Mouse (Mus musculus): ENCODE data around the gene Hoxc11.

Gene Hoxc11

DNA sequence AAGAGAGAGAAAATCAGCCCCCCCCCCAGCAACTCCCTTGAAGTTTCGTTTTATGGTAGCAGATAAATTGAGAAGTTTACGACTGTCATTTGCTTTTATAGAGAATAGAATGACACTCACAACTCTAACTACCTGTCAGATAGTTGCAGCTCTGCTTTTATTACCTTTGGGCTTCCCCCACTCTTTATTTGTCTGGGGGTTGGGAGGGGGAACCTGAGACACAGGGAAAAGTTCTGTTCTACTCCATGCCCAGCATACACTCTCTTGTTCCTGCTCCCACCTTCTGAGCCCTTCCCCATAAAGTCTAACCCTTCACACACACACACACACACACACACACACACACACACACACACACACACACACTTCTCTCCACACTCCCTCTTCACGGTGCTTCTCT lies 38.6 kb downstream of the Hoxc11 start:
- in situ Hi-C loops (cut with MboI; ENCODE audit: low pct_unique_long_range_greater_than_20kb in 1 of 2, low sequenced_read_pairs in 2 of 2, unreplicated experiment in 1 of 2): no loop called here

DNA sequence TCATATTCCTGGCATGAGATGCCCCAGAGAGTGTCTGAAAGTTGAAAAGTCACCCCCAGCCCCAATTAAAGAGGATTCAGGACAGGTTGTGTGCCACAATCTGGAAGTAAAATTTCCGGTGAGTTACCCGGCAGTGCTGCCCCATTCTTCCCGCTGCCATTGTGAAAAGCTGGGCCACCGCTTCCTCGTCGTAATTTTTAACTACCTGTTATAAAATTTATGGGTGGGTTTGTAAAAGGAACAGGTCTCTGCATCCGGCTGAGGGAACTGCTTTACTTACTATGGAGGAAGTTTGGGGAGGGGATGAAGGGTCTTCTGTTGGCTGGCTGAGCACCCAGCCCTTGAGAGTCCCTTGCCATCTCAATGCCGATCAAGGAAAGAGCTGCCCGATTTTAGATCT lies 42.3 kb downstream of the Hoxc11 start:
- in situ Hi-C loops (cut with MboI; ENCODE audit: low pct_unique_long_range_greater_than_20kb in 1 of 2, low sequenced_read_pairs in 2 of 2, unreplicated experiment in 1 of 2): no loop called here

DNA sequence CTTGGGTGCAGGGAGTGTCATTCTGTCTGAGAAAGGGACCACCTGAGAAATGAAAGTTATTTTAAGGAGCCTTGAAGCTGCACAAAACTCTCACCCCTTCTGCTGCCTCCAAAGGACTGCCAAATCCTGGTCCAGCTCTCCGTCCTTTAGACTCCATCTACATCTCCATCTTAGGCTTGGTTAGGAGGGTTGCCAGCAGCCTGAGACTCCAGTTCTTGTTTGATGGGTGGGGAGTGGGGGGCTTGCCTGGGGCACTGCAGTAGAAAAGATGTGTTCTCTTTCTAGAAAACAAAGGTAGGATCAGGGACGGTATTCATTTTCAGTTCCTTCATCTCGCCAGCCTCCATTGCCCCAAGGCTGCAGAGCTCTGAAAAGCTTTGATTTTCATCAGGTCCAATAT lies 43.2 kb downstream of the Hoxc11 start:
- in situ Hi-C loops (cut with MboI; ENCODE audit: low pct_unique_long_range_greater_than_20kb in 1 of 2, low sequenced_read_pairs in 2 of 2, unreplicated experiment in 1 of 2): no loop called here

DNA sequence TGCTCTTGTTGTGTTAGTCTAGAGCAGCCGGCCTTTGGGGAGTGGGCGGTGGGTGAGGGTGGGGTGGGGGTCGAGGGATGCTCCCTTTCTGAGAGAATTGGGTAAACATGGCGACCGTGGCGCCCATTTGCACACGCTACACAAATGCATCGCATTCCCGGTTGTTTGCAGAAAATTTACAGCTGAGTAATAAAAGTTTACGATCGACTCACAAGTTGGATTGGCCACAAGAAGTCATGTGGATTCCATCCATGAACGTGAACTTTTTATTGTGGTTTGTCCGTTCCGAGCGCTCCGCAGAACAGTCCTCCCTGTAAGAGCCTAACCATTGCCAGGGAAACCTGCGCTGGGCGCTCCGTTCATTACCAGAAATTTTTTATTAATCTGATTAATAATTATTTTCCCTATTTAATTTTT lies 43.7 kb downstream of the Hoxc11 start, which contains the start of gene Hoxc6:
Gene Hoxc6 (plus strand): TSS at position 319 of the 417 bp plus-strand sequence.
- in situ Hi-C loops (cut with MboI; ENCODE audit: low pct_unique_long_range_greater_than_20kb in 1 of 2, low sequenced_read_pairs in 2 of 2, unreplicated experiment in 1 of 2): no loop called here

DNA sequence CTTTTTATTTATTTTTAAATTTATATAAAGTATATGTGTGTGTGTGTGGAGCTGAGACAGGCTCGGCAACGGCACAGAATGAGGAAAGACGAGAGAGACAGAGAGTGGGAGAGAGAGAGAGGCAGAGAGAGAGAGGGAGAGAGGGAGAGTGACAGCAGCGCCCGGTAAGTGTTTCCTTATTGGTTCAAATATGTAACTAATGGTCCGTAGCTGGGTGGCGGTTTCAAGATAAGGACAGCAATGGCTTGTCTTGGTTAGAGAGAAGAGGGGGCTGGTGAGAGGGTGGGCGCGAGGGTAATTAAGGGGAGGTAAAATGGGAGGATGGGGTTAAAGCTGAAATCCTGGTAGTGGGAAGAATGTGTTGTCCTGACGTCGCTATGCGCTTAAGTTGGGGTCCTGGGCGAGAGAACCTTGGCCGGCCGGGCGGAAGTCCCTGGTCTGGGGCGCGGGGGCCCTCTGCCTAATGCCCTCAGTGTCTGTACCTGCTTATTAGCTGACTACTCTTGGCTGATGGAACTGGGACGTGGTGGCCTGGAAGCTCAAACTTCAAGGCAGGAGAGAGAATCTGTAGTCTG lies 44.5 kb downstream of the Hoxc11 start:
- in situ Hi-C loops (cut with MboI; ENCODE audit: low pct_unique_long_range_greater_than_20kb in 1 of 2, low sequenced_read_pairs in 2 of 2, unreplicated experiment in 1 of 2): no loop called here

DNA sequence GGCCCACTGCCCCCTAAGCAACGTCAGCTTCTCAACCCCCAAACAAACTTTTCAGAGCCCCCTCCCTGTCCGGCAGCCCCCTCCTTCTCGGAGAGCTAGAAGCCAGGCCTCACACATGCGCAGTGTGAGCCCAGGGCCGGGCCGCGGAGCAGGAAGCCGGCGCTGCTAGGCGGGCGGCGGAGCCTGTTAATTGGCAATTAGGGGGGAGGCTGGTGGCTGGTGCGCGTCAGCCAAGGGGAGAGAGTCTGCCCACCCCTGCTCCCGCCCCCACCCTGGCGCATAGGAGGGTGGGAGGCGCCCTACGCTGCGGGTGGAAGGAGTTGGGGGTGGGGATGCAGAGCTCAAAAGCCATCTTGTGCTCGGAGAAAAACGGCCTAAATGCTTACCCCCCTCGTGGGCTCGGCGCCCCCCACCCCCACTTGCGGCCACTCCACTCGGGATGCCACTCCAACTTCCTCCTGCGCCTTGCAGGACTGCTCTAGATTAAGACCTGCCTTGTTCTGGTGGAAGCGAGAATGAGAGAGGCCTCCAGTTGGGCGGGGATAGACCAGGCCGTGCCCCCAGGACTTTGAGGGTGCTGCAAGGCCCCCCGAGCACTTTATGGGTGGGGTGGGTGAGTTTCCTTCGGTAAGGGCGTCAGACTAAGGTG lies 45.1 kb downstream of the Hoxc11 start:
- in situ Hi-C loops (cut with MboI; ENCODE audit: low pct_unique_long_range_greater_than_20kb in 1 of 2, low sequenced_read_pairs in 2 of 2, unreplicated experiment in 1 of 2): no loop called here

DNA sequence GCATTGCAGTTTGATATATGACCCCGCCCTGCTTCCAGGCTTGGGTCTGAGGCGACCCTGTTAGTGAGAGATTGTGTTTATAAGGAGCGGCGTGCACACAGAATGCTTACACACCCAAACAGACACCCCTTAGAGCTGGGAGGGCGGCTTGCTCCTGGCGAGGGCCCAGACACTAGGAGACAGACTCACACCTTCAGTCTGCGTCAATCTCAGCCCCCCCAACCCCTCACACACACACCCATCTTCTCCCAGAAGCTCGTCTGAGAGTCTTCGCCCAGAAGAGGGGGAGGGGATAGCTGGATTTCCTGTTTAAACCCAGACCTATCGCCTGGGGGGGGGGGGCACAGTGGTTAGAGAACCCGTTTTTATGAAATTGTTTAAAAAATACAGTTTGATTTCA lies 45.7 kb downstream of the Hoxc11 start:
- in situ Hi-C loops (cut with MboI; ENCODE audit: low pct_unique_long_range_greater_than_20kb in 1 of 2, low sequenced_read_pairs in 2 of 2, unreplicated experiment in 1 of 2): loop anchor here in 1 of 2 experiments (25.0 kb wide), 1 partner anchor 312 kb away; the partner anchor contains the start of gene Gpr84

DNA sequence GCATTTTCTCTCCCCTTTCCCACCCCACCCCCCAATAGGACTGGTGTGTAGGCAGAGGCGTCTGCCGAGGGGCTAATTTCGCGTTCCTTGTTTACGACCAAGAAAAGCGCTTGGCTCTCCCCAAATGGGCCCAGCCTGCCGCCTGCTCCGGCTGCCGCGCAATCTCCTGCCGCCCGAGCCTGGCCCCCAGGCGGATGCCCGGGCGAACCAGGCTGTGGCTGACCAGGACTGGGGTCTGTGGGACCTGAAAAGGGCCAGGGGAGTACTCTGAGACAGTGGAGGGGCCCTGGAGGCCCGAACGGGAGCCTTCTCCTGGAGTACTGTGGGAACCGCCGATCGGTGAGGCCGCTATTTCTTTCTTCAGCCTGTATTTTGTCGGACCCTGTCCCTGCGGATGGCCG lies 46.3 kb downstream of the Hoxc11 start:
- in situ Hi-C loops (cut with MboI; ENCODE audit: low pct_unique_long_range_greater_than_20kb in 1 of 2, low sequenced_read_pairs in 2 of 2, unreplicated experiment in 1 of 2): loop anchor here in 1 of 2 experiments (25.0 kb wide), 1 partner anchor 312 kb away; the partner anchor contains the start of gene Gpr84

DNA sequence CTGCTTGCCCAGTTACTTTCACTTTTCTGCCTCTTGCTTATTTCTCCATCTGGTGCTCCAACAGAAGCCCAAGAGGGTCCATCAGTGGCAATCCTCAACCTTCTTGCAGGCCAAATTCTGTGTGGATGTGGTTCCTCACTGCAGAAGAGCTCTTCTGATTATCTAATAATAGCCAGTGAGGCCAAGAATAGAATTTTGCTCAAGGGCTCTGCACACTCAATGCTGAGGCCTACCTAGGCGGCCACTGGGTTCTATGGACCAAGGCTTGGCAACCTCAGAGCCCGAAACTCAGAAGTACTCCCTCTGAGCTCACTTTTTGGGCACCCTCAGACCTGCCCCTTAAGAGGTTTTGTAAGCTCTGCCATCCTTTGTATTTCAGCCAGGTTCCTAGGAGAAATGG lies 47.1 kb downstream of the Hoxc11 start:
- in situ Hi-C loops (cut with MboI; ENCODE audit: low pct_unique_long_range_greater_than_20kb in 1 of 2, low sequenced_read_pairs in 2 of 2, unreplicated experiment in 1 of 2): loop anchor here in 1 of 2 experiments (25.0 kb wide), 1 partner anchor 311 kb away; the partner anchor contains the start of gene Gpr84

DNA sequence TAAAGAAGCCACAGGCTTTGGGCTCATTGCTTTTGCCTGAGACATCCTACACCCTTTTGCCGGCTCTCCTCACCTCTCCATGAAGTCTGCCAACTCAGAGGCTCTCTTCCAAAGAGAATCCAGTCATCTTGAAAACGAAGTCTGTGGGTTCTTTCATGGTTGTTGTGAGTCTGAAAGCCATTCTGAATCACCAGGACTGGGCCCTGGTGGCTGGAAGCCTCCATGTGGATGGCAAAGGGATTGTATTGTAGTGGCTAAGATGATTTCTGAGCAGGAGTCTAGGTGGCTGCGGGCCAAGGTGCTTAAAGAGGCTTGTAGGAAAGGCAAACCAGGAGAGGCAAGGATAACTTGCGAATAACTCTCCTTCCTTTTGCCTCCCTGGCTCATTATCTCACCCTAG lies 47.9 kb downstream of the Hoxc11 start:
- in situ Hi-C loops (cut with MboI; ENCODE audit: low pct_unique_long_range_greater_than_20kb in 1 of 2, low sequenced_read_pairs in 2 of 2, unreplicated experiment in 1 of 2): loop anchor here in 1 of 2 experiments (25.0 kb wide), 1 partner anchor 310 kb away; the partner anchor contains the start of gene Gpr84

DNA sequence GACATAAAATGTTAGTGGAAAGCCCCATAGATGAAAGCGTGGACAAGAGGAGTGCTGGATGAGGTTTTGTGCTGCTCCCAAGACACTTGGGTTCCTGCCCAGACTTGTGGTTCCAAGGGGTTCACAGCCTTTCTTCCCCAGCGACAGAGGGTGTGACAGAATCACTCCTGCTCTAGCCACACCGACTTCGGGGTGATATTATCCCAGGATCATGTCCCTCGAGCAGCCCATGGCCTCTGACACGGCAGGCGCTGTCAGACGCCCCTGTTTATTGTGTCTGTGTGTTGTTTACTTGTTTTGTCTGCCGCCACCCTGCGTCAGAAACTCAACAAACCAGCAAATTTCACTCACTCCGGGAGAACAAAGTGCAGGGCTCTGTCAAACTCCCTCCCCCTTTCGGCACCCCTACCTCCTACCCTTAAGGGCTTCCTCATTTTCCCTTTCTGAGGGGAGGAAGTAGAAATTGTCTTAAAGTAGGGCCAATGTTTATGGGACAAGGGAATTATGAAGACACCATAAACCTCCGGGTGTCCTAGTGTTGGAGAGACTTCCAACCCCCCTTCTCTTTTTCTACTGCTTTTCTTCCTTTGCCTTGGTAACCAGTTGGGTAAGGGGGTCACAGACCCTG lies 48.7 kb downstream of the Hoxc11 start:
- in situ Hi-C loops (cut with MboI; ENCODE audit: low pct_unique_long_range_greater_than_20kb in 1 of 2, low sequenced_read_pairs in 2 of 2, unreplicated experiment in 1 of 2): loop anchor here in 1 of 2 experiments (25.0 kb wide), 1 partner anchor 309 kb away; the partner anchor contains the start of gene Gpr84

DNA sequence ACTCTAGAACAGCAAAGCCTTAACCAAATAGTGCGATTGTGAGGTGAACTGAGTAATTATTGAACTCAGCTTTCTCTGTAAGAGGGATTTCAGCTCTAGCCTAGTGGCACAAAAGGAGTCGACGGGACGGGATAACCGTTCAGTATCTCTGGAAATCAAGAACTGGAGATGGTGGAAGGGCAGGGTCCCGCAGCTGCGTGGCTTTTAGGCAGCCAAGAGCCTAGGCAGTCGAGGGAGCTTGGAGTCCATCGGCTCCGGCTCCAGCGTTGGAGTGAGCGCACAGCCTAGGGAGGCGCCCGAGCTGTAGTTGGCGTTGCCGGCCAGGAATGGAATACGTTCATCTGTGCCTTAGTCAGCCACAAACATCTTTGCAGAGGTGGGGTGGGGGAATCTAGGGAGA lies 51.1 kb downstream of the Hoxc11 start:
- in situ Hi-C loops (cut with MboI; ENCODE audit: low pct_unique_long_range_greater_than_20kb in 1 of 2, low sequenced_read_pairs in 2 of 2, unreplicated experiment in 1 of 2): loop anchor here in 1 of 2 experiments (25.0 kb wide), 1 partner anchor 307 kb away; the partner anchor contains the start of gene Gpr84

DNA sequence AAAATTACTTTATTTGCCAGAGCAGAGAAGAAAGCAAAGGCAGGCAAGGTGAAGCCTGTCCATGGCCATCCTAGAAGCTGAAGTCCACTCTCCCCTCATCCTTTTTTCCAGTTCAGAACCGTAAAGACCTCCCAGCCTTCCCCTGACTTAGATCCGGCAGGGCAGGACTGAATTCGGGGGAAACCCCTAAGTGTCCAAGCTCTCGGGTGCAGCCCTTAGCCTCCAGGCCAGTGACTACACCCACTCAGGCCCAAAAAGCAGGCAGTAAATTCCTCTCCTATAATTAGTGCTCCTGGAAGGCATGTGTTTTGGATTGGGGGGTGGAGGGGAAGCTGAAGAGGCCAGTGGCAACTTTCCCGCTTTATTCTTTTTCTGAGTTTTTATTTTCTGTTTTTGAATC lies 51.6 kb downstream of the Hoxc11 start:
- in situ Hi-C loops (cut with MboI; ENCODE audit: low pct_unique_long_range_greater_than_20kb in 1 of 2, low sequenced_read_pairs in 2 of 2, unreplicated experiment in 1 of 2): loop anchor here in 1 of 2 experiments (25.0 kb wide), 1 partner anchor 307 kb away; the partner anchor contains the start of gene Gpr84

DNA sequence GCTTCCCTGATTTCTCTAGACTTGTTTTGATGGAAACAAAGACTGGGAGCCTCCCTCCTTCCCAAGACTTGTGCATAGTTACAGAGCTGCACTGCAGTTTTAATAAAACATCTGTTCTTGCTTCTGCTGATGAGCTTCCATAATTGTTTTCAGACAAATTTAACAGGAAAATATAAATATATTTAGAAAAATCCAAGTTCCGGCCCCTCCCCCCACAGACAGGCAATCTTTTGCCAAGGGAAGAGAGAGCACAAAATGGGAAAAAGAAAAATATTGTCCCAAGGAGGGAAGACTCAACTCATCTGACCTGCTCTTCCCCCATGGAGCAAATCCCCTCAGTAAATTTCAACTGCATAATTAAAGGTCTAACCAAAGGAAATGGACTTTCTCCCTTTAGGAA lies 52.1 kb downstream of the Hoxc11 start:
- in situ Hi-C loops (cut with MboI; ENCODE audit: low pct_unique_long_range_greater_than_20kb in 1 of 2, low sequenced_read_pairs in 2 of 2, unreplicated experiment in 1 of 2): loop anchor here in 1 of 2 experiments (25.0 kb wide), 1 partner anchor 306 kb away; the partner anchor contains the start of gene Gpr84

Data from mouse embryonic stem cell (cell line).